Mouse (Mus musculus) liver (tissue): ENCODE data around the gene Irak2.
"Not testable (repeated sequence)": the region's sequence is repeated elsewhere in the genome, so short reads cannot be mapped to it uniquely, and the experiment has no call there.

Experiments used
- DNase-seq: peaks from one replicate; pipeline ENCODE4 v3.0.0-alpha.2; 2020; ENCODE audit warnings: mixed read lengths

Gene Irak2

DNA sequence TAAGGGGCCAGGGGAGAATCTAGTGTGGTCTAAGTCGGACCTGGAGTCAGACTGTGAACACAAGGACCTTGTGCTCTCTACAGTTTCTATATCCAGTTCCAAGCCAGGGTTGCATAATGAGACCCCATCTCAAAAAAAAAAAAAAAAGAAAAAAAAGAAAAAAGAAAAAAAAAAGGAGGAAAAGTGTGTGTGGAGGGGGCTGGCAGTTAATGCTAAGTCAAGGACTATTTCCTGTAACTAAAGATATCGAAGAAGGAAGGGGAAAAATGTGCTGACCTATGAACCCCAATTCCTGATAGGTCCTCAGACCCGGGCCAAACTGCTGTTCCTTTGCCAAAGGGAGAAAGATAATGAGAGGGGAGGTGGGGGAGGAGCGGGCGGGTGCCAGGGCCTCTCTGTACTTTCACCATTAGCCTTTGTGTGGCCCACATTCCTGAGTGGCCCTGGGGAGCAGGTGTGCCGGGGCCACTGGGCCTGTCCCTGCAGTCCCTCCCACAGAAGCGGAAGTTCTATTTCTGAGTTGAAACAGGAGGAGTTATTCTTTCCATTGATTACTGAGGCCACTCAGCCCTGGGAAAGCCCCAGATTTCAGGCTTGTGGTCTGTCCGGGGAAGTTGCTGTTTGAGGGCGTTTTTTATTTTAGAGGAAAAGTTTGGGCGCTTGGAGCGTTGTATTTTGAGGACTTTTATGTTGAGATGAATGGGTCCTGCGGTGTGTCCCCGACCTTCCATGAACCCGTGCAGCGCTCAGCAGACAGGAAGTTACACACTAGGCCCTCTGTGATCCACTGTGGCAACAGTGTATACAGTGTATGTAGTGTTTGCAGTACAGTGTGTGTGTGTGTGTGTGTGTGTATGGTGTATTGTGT lies 30.3 kb downstream of the Irak2 start:
- peak; percentile 48 for DNase-seq

DNA sequence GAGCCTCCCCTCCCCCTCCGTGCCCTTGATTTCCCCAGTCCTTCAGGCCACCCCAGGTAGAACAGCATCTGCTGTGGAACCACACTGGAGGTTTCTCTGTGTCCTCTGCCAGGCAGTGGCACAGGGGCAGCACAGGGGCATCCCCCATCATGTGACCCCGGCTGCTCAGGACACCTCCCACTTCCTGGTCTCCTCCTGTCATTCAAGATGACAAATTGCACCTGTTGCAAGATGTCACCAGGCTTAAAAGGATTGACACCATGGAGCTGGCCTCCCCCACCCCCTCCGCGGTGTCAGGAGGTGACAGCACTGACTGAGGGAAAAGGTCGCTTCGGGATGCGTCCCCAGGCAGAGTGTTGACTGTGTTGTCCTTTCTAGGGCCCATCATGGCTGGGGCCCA lies 31.6 kb downstream of the Irak2 start:
- DNase-seq = no peak

DNA sequence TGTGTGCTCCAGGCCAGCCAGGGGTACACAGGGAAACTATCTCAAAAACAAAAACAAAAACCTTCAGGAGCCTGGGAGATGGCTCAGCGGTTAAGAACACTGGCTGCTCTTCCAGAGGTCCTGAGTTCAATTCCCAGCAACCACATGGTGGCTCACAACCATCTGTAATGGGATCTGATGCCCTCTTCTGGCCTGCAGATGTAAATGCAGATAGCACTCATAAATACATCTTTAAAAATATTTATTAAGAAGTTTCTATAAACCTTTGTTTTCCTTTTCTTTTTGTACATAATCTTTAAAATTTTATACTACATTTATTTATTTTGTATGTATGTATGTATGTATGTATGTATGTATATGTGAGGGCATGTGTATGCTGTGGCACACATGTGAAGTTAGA lies 33.8 kb downstream of the Irak2 start:
- DNase-seq = not testable (repeated sequence)

DNA sequence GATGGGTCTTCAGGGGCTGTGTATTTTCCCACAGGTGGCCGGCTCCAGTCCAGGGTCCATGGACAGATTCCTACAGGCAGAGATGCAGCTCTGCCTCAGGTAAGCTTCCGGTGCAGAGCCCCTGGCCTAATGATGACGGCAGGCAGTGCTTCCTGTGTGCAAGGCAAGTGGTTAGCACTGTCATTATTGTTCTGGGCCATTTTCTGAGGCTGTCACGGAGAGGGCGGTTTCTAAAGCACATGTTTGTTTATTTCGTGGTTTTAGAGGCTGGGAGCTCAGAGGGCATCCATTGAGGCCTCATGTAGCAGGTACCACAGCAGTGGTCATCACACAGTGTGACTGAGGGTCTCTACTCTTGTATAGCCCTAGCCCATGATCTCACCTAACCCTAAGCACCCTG lies 34.7 kb downstream of the Irak2 start:
- DNase-seq = no peak

DNA sequence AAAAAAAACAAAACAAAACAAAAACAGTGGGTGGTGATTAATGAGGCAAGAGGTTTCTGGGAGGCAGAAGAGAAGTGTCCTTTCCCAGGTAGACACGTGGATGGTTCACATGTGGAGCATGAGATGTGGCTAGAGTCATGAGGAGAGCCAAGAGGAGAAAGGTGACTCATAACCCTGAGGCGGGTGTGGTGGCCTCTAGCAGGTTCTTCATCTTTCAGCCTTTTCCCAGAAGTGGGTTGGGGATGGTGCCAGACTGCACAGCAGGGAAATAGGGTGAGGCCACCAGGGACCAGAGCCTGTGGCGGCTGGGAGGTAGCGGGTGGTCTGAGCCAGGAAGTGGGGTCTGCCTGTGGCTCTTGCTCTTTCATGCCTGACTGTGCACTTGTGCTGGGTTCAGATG lies 37.0 kb downstream of the Irak2 start:
- DNase-seq = no peak

DNA sequence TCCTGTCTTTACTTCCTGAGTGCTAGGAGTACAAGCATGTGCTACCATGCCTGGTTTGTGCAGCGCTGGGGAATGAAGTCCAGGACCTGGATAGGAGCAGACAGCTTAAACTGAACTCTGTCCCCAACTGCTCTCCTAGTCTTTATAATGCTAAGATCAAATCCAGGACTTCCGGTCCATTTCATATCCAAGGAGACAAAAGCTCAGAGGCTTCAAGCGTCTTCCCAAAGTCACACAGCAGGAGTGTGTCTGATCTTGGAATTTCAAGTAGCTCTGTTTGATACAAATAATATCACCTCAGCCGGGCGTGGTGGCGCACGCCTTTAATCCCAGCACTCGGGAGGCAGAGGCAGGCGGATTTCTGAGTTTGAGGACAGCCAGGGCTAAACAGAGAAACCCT lies 37.7 kb downstream of the Irak2 start:
- no peak for DNase-seq

DNA sequence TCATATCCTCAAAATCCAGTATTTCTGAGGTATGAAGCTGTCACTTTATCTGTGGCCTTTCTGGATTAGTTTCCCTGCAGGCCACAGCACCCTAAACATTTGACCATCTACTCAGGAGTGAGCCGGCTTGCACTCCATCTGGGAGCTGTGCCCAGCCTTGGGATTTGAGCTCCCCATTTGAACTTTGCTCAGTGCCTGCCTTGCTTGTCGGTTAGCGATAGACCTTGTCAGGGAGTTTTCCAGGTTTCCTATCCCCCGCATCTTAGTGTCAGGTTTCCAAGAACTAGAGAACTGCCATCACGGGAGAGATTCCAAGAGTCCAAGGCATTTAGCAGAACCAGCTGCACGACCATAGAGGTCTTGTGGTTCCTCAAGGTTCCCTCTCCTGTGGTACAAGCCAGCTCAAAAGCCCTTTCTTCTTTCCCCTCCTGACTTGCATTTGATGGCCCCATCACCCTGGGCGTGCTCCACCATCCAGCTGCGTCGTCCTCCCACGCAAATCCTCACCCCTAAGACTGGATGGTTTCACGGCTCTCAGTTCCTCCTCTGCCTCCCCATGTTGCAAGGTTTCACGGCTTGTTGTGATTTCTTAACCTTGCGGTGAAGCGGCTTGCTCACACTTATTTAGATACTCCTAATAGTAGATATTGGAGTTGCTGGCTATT lies 38.9 kb downstream of the Irak2 start:
- DNase-seq = no peak

DNA sequence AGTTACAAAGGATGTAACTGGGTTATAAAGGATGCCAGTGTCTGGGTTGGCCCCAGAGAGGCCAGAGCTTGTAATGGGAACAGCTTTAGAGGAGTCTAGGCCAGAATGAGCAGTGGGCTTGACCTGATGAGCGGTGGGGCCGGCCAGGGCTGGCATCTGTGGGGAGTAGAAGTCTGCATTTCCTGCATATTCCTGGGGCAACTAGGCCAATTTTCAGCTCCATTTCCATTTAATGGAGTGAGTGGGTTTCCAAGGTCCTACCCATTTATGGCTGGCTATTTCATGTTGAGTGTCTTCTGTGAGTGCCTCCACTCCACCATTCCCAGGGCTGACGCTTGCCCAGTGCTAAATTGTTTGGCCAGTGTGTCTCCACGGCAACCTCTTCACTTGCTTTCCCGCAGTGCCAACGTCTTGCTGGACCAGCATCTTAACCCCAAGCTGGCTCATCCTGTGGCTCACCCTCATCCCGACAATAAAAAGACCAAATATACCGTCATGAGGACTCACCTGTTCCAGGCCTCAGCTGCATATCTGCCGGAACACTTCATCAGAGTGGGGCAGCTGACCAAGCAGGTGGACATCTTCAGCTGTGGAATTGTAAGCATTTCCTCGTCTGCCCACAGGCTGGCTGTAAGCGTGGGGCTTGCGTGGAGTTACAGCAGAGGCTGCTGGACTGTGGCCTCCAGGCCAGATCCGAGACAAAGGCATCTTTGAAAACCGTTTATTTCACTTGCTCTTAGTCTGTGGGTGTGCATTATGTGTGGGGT lies 40.2 kb downstream of the Irak2 start:
- no peak for DNase-seq

DNA sequence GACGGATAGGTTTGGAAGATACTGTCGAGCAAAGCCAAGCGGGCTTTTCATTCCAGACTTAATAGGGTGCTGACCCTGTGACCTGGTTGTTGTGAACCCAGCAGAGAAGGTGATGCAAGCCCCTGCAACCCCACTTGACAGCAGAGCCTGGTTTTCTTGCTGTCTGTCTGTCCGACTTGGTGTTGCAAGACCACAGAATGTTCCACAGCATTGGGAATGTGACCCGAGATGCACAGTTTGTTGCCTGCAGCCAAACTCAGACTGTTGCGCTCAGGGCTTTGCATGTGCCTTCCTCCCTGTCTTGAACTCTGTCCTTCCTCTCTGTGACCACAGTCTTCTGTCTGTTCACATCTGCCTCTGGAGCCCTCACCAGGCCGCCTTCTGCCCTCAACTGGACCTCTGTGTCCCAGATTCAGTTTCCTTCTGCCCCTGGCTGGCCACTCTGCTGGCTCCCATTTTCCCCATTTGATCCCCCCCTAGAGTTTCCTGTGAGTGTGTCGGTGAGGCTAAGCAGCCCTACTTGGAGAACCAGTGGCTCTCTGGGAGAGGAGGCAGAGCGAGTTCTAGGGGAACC lies 41.8 kb downstream of the Irak2 start:
- DNase-seq = no peak

DNA sequence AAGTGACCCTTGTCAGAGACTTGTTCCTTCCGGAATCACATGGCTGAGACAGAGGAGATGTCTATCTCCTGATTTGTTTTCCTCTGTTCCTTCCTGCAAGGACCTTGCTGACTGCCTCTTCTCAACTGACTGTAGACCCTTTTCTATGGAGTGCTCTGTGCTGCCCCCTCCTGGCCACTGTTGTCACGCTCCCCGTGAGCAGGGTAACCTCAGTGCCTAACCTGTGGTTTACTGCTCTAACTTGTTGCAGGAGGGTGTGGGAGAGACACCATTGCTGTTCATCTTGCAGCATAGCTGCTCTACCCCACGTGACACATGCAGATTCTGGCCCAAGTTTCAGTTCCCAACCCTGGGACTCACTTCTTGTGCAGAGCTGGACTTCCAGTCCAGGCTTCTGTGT lies 43.0 kb downstream of the Irak2 start:
- peak; percentile 89 for DNase-seq

DNA sequence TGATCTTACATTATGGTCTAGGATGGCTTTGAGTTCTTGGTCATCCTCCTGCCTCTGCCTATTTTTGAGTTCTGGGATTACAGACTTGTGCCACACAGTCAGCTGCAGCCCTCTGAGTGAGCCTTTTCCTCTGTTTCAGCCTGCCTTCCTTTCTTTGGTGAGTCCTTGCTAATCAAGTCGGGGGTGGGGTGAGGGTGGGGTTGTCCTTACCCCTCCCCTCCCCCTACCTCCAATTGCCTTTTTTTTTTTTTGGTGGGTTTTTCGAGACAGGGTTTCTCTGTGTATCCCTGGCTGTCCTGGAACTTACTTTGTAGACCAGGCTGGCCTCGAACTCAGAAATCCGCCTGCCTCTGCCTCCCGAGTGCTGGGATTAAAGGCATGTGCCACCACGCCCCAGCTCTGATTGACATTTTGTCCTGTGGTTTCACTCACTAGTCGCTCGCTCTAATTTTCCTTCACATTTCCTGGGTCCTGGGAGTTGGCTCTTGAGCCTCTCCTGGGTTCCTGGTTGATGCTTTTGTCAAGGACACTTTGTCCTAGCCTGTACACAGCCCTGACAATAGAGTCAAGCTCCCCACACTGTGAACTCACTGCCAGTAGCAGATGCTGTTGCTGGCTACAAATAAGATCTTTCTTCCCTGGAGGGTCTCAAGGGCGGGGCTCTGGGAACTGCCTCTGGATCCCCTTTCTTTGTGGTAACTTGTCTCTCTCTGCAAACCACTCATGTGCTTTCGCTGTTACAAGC lies 45.0 kb downstream of the Irak2 start:
- DNase-seq = no peak

DNA sequence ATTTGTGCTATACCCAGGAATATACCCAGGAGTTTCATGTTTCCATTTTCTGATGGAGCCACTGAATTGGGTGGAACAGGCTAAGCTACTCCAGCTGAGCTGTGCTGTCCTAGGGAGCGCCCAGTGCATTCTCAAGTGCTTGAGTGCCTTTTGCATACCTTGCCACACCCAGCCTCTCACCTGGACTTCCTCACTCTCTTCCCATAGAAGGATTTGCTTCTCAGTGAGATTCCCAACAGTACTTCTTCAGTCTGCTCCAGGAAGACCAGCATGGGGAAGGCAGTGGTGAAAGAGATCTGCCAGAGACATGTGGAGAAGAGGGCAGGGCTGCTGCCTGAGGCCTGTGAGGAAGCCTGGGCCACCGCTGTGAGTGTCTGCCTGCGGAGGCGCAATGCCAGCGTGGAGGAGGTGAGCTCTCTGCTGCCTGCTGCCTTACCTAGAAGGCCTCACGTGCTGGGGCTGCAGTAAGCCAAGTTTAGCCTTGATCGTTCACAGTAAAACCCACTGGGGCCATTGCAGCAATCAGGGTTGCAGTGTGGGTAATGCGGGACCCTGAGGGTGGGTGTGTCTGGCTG lies 48.4 kb downstream of the Irak2 start:
- DNase-seq = no peak

DNA sequence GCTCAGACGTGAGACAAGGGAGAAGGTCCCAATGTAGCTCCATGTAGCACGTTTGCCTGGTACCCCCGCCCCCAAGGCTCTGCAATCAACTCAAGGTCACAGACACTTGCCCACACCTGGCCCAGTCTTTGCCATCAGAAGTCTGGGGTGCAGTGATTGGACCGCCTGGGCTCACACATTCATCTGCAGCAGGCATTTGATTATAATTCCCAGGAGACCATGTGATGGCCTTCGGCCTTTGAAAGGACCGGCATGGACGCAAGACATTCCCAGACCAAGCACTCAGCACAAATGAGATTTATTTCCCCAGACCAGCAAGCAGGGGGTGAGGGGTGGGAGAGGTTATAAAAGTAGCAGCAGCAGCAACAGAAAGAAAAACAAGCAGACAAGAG lies 51.7 kb downstream of the Irak2 start:
- DNase-seq = peak; percentile 33

DNA sequence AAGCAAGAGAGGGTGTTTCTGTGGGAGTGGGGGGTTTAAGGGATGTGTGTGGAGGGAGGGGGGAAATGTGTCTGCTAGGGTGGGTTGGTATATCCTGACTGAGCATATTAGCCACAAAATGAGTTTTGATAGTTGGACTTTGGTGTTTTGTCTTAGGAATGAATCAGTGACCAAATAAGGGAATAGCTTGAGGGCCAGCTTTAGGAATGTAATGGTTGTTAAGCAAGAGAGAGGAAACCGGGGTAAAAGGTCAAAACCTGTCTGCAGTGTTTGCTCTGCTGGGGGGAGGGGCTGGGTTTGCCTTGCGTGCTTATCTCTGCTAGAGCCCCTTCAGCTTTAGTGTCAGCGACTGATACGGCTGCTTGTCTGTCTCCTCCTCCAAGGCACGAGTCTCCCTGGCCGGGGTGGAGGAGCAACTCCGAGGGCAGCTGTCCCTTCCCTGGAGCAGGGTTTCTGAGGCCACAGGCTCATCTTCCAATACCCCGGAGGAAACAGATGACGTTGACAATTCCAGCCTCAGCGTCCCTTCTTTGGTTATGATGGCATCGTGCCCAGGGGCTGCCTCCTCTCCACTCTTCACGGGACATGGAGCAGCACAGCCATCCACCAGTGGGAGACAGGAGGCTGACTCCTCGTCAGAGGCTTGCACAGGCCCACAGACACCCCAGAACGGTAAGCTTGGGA lies 52.3 kb downstream of the Irak2 start:
- peak; percentile 96 for DNase-seq

DNA sequence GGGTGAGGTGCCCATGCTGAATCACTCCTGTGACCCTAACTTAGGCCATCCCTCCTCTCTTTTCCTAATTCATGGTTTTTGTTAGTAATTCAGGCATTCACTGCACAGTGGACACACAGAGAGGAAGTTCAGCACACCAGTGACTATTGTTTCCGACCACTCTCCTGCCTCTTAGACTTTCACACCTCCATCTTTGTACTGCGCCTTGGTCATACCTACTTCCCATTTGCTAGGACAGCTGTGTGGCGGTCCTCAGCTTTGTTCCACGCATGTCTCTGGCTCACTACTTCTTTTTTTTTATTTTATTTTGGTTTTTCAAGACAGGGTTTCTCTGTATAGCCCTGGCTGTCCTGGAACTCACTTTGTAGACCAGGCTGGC lies 52.8 kb downstream of the Irak2 start:
- no peak for DNase-seq

DNA sequence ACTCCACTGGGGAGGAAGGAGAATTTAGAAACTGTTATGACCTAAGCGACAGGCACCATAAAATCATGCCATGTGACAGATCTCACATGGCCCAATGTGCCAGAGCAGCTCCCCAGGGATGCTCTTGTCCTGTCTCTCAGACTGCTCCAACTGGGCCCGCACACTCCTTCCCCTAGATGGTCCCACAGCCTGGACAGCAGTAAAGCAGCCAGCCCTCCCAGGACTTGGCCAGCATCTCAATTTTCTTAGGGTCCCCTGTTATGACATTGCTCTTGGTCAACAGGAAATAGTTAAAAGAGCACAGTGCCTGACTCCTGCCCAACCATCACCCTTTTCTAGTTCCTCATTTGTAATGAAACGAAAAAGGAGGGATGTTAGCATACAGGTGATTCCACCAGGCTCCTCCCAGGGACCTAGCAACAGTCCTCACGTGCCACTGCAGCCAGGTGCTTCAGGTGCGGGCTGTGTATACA lies 54.4 kb downstream of the Irak2 start:
- no peak for DNase-seq

DNA sequence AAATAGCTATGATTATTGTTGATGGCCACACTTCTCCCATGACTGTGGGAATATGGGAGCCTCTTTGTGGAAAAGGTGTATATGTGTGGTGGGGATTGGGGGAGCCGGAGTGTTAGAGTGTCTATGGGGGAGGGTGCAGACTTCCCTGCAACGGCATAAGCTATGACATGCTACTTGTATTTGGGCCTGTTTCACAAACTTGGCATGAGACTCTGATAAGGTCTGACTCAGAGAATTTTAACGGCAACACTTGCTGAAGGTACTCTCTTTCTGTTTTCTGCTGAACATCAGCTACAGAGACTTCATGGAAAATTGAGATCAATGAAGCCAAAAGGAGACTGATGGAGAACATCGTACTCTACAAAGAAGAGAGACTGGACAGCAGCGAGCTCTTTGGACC lies 55.1 kb downstream of the Irak2 start:
- DNase-seq = no peak

DNA sequence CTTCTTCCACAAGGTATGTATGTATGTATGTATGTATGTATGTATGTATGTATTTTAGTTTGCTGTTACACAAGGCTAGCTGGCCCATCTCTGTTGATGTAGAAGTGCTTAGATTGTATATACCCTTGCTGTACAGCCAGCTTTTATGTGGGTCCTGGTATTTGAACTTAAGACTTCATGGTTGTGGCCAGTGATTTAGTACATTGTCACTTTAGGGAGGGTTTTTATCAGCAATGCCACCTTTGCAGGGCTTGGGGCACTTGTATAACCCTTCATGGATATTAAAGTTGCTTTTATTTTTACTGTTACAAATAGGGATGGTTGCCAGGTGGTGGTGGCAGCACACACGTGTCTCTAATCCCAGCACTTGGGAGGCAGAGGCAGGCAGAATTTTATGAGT lies 56.9 kb downstream of the Irak2 start:
- DNase-seq = no peak

DNA sequence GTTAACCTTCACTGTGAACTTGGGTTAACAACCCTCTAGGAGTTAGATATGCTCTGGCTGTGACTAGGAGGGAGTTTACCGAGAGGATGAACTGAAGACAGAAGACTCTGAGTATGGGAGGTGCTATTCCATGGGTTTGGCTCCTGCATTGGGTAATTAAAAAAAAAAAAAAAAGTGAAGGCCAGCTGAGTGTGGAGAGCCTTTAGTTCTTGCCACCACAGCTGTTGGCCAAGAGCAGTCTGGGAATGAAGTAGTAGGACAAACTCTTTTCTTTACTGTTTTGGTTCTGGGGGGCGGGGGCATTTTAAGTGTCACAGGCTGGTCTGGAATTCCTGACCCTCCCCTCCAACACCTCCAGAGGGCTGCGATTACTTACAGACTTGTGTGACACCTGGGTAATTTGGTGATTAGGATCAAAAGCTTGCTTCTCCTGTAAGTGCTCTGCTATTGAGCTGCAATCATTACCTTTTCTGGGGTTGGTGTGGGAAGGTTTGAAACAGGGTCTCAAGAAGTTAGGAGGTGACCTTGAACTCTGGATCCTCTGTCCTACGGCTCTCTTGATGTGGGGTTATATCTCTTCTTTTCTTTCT lies 57.6 kb downstream of the Irak2 start:
- no peak for DNase-seq

DNA sequence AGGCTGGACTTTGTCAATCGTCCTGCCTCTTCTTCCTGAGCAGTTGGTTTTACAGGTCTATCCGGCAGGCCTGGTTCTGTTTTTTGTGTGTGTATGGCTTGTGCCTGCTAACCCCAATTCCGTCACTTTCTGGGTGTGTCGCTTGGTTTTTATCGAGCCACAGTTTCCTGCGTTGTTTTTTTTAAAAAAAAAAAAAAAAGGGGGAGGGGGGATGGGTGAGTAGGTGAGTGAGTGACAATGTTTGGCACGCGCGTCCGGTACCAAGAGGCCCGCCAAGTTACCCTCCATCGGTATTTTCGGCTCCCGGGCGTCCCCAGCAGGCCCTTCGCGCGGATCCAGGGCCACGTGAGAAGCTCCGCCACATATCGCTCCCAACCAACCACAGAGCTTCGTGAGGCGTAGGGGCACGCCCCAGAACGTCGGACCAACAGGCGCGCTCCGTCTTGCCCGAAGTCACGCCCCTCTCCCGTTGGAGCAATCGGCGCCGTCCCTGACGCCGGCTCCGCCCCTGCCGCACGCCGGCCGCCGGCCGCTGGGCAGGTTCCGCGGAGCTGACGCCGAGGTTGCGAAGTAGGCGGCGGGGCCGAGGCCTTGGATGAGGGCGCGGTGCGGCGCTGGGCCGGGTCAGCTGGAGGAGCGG lies 58.4 kb downstream of the Irak2 start, which contains the start of gene Tatdn2:
Tatdn2 (plus strand) TSS at position 469 of the 640 bp plus-strand sequence.
- peak; percentile 98 for DNase-seq
